Mouse (Mus musculus): ENCODE measurements around the gene Cald1. TPM values are rescaled to one million over a fixed set of nuclear protein-coding genes. Genes with fewer than 3 reads are reported as not detected.
A peak's percentile ranks its signal among the peaks of the same experiment; 100 is the strongest.

Cald1 gene
- polyA plus RNA-seq, 1 experiment from 2014 or later = 73.1 TPM

GRCm38 (mm10) chr6:34754448-34754847 is 156.1 kb downstream of the Cald1 start:
- no peak overlapping the region for H3K9ac ChIP-seq
- no peaks in the 10 kb centered on the region for H3K9me3 ChIP-seq (replicated peaks)
- no peak overlapping the region for H3K27ac ChIP-seq
- no peaks in the 10 kb centered on the region for H3K27me3 ChIP-seq
- 39% methylated on average over 5 of the region's 5 CpGs for WGBS
- ATAC-seq = peak; percentile 70; the same call in 1 of the 2 replicates
- no peak overlapping the region for H3K4me3 ChIP-seq
- H3K4me1 ChIP-seq = no peaks in the 10 kb centered on the region
- H3K4me2 ChIP-seq = no peak overlapping the region
- peaks cover 21% of the 10 kb centered on the region for H3K36me3 ChIP-seq (ENCODE audit: poor library complexity, severe bottlenecking)

- Histone ChIP-seq H3K9ac (no peak overlapping the region), H3K27ac (no peak overlapping the region), H3K4me3 (no peak overlapping the region), H3K4me2 (no peak overlapping the region), H3K36me3 (ENCODE audit: poor library complexity, severe bottlenecking) (peaks cover 31% of the 10 kb centered on the region), H3K27me3 (no peaks in the 10 kb centered on the region), H3K4me1 (no peaks in the 10 kb centered on the region), H3K9me3 (replicated peaks) (no peaks in the 10 kb centered on the region)
- WGBS = 93% methylated on average over 2 of the region's 2 CpGs
- ATAC-seq = no peak
Measured at GRCm38 (mm10) chr6:34758340-34758739, 160.0 kb downstream of the Cald1 start.

GRCm38 (mm10) chr6:34760023-34760422 is 161.7 kb downstream of the Cald1 start:
- H3K36me3 ChIP-seq (ENCODE audit: poor library complexity, severe bottlenecking) = peaks cover 38% of the 10 kb centered on the region
- no peak overlapping the region for H3K4me2 ChIP-seq
- no peak for ATAC-seq
- H3K9me3 ChIP-seq (replicated peaks) = no peaks in the 10 kb centered on the region
- no peak overlapping the region for H3K4me3 ChIP-seq
- WGBS = 44% methylated on average over 4 of the region's 4 CpGs
- no peaks in the 10 kb centered on the region for H3K4me1 ChIP-seq
- H3K9ac ChIP-seq = no peak overlapping the region
- H3K27ac ChIP-seq = no peak overlapping the region
- H3K27me3 ChIP-seq = no peaks in the 10 kb centered on the region

GRCm38 (mm10) chr6:34765721-34766120 is 167.4 kb downstream of the Cald1 start:
- H3K27me3 ChIP-seq = no peaks in the 10 kb centered on the region
- no peak overlapping the region for H3K4me2 ChIP-seq
- no peaks in the 10 kb centered on the region for H3K9me3 ChIP-seq (replicated peaks)
- WGBS = 96% methylated on average over 5 of the region's 5 CpGs
- no peaks in the 10 kb centered on the region for H3K4me1 ChIP-seq
- H3K27ac ChIP-seq = no peak overlapping the region
- peaks cover 24% of the 10 kb centered on the region for H3K36me3 ChIP-seq (ENCODE audit: poor library complexity, severe bottlenecking)
- no peak for ATAC-seq
- no peak overlapping the region for H3K9ac ChIP-seq
- H3K4me3 ChIP-seq = no peak overlapping the region

GRCm38 (mm10) chr6:34769984-34770383 is 171.7 kb downstream of the Cald1 start:
- WGBS = 91% methylated on average over 2 of the region's 2 CpGs
- no peak overlapping the region for H3K4me2 ChIP-seq
- peaks cover 18% of the 10 kb centered on the region for H3K36me3 ChIP-seq (ENCODE audit: poor library complexity, severe bottlenecking)
- H3K9ac ChIP-seq = no peak overlapping the region
- H3K9me3 ChIP-seq (replicated peaks) = no peaks in the 10 kb centered on the region
- H3K4me3 ChIP-seq = no peak overlapping the region
- no peak overlapping the region for H3K27ac ChIP-seq
- no peaks in the 10 kb centered on the region for H3K4me1 ChIP-seq
- H3K27me3 ChIP-seq = no peaks in the 10 kb centered on the region
- no peak for ATAC-seq

- 93% methylated on average over 6 of the region's 6 CpGs for WGBS
- no peak overlapping the region for H3K27ac ChIP-seq
- no peak overlapping the region for H3K4me2 ChIP-seq
- H3K9ac ChIP-seq = no peak overlapping the region
- no peak for ATAC-seq
- peaks cover 18% of the 10 kb centered on the region for H3K36me3 ChIP-seq (ENCODE audit: poor library complexity, severe bottlenecking)
- no peaks in the 10 kb centered on the region for H3K4me1 ChIP-seq
- no peaks in the 10 kb centered on the region for H3K9me3 ChIP-seq (replicated peaks)
- no peak overlapping the region for H3K4me3 ChIP-seq
- H3K27me3 ChIP-seq = no peaks in the 10 kb centered on the region
Measured at GRCm38 (mm10) chr6:34770491-34770890, 172.2 kb downstream of the Cald1 start.

GRCm38 (mm10) chr6:34776396-34776795 is 178.1 kb downstream of the Cald1 start:
- Histone ChIP-seq H3K4me3 (no peak overlapping the region), H3K4me2 (no peak overlapping the region), H3K27ac (no peak overlapping the region), H3K9me3 (replicated peaks) (no peaks in the 10 kb centered on the region), H3K4me1 (no peaks in the 10 kb centered on the region), H3K36me3 (ENCODE audit: poor library complexity, severe bottlenecking) (peaks cover 7% of the 10 kb centered on the region), H3K9ac (no peak overlapping the region), H3K27me3 (no peaks in the 10 kb centered on the region)
- ATAC-seq = no peak

GRCm38 (mm10) chr6:34777094-34777493 is 178.8 kb downstream of the Cald1 start:
- peaks cover 4% of the 10 kb centered on the region; the same call in 1 of the 2 replicates for H3K36me3 ChIP-seq (ENCODE audit: poor library complexity, severe bottlenecking)
- no peak overlapping the region for H3K9ac ChIP-seq
- H3K4me1 ChIP-seq = no peaks in the 10 kb centered on the region
- H3K27ac ChIP-seq = no peak overlapping the region
- no peaks in the 10 kb centered on the region for H3K27me3 ChIP-seq
- H3K4me2 ChIP-seq = no peak overlapping the region
- H3K9me3 ChIP-seq (replicated peaks) = no peaks in the 10 kb centered on the region
- no peak overlapping the region for H3K4me3 ChIP-seq
- WGBS = 80% methylated on average over 2 of the region's 2 CpGs
- no peak for ATAC-seq

GRCm38 (mm10) chr6:34777981-34778668 is 179.8 kb downstream of the Cald1 start:
- no peaks in the 10 kb centered on the region for H3K9me3 ChIP-seq (replicated peaks)
- H3K27me3 ChIP-seq = no peaks in the 10 kb centered on the region
- 69% methylated on average over 10 of the region's 10 CpGs for WGBS
- H3K27ac ChIP-seq = no peak overlapping the region
- H3K9ac ChIP-seq = no peak overlapping the region
- no peak overlapping the region for H3K4me2 ChIP-seq
- ATAC-seq = no peak
- H3K4me3 ChIP-seq = no peak overlapping the region
- no peaks in the 10 kb centered on the region for H3K4me1 ChIP-seq
- H3K36me3 ChIP-seq (ENCODE audit: poor library complexity, severe bottlenecking) = no peaks in the 10 kb centered on the region

- ATAC-seq = peak; percentile 95
- peak within 1 kb of the TSS; percentile 67 for H3K4me2 ChIP-seq
- H3K27me3 ChIP-seq = no peaks in the 10 kb centered on the region
- peak within 1 kb of the TSS; percentile 91 for H3K9ac ChIP-seq
- no peaks in the 10 kb centered on the region for H3K4me1 ChIP-seq
- no peaks in the 10 kb centered on the region for H3K36me3 ChIP-seq (ENCODE audit: poor library complexity, severe bottlenecking)
- H3K9me3 ChIP-seq (replicated peaks) = no peaks in the 10 kb centered on the region
- H3K4me3 ChIP-seq = peak within 1 kb of the TSS; percentile 59
- H3K27ac ChIP-seq = peak within 1 kb of the TSS; percentile 95
- WGBS = under 1% methylated on average over 49 of the region's 81 CpGs
Measured at GRCm38 (mm10) chr6:34780231-34780942, 182.1 kb downstream of the Cald1 start, which contains the start of gene Agbl3. Agbl3 (plus strand) TSS chr6:34780432.

- peak overlapping the region; percentile 67 for H3K4me2 ChIP-seq
- H3K4me3 ChIP-seq = peak overlapping the region; percentile 59
- no peaks in the 10 kb centered on the region for H3K27me3 ChIP-seq
- peak overlapping the region; percentile 95 for H3K27ac ChIP-seq
- peaks cover 5% of the 10 kb centered on the region; the same call in 1 of the 2 replicates for H3K36me3 ChIP-seq (ENCODE audit: poor library complexity, severe bottlenecking)
- H3K4me1 ChIP-seq = no peaks in the 10 kb centered on the region
- WGBS = 5% methylated on average over 13 of the region's 13 CpGs
- peak overlapping the region; percentile 91 for H3K9ac ChIP-seq
- no peaks in the 10 kb centered on the region for H3K9me3 ChIP-seq (replicated peaks)
- no peak for ATAC-seq
Measured at GRCm38 (mm10) chr6:34780943-34781289, 182.6 kb downstream of the Cald1 start.

GRCm38 (mm10) chr6:34782493-34782892 is 184.2 kb downstream of the Cald1 start:
- Histone ChIP-seq H3K27me3 (no peaks in the 10 kb centered on the region), H3K36me3 (ENCODE audit: poor library complexity, severe bottlenecking) (peaks cover 7% of the 10 kb centered on the region; the same call in 1 of the 2 replicates), H3K4me2 (no peak overlapping the region), H3K4me1 (no peaks in the 10 kb centered on the region), H3K9ac (no peak overlapping the region), H3K4me3 (no peak overlapping the region), H3K27ac (no peak overlapping the region), H3K9me3 (replicated peaks) (no peaks in the 10 kb centered on the region)
- no peak for ATAC-seq
- WGBS = 97% methylated on average over 1 of the region's 1 CpGs
